8 mouse cellular contexts compared by ENCODE assay signal in the genomic region with DNA sequence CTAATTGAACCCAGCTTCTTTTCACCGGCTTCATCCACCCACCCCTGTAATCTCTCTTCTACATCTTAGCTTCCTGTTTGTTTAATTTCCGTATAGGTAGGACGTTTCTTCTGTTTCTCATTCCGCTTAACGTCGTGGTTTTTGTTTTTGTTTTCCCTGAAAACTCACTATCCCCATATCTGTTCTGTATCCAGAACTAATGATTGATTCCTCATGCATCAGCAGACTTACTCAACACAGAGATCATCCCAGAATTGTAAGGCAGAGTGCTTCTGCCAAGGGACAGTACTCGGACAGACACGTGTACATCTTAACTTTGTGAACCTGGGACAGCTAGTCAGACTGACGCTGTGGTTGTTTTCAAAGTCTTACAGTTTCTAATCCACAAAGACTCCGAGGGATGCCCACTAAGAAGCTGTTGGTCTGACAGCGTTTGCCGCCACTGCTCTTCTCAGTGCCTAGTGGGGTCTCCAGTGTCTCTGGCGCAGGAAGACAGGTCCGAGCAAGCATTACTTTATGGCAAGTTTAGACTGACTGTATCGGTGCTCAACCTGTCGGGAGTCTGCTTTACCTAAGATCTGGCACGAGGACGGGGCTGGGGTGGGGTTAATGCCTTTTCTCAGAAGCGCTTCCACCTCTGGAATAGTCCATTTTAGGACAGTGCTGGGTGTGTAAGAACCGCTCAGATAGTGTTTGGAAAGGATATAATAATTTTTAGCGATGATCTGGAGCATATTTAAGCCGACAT. TPM values are rescaled to one million over a fixed set of nuclear protein-coding genes. Genes with fewer than 3 reads are reported as not detected.
DNase-seq lines count a peak whose midpoint lies in the region; ATAC-seq and TF ChIP-seq lines count a peak whose summit lies in the region.

No protein-coding gene starts in this region.

- TF ChIP-seq POLR2A in ES-Bruce4 (IDR thresholded peaks at IDR 0.05; ENCODE audit: insufficient read depth, low read length): no peak

- 0 out of 2 replicates have a peak overlapping the region, but pooled peaks have one; percentile 8 for H3K9ac ChIP-seq in ES-Bruce4 (ENCODE audit: low read depth, poor library complexity, severe bottlenecking)
- H3K9ac ChIP-seq in intestine, embryonic 16.5 days (ENCODE audit: low read depth, low read length): peak overlapping the region; percentile 57
- peak overlapping the region; percentile 31; the same call in 1 of the 2 replicates for H3K9ac ChIP-seq in midbrain, embryonic 14.5 days (replicated peaks; ENCODE audit: low read length)

- peak overlapping the region; percentile 81 for H3K4me2 ChIP-seq in intestine, embryonic 16.5 days (ENCODE audit: low read depth, low read length)
- peak overlapping the region; percentile 81 for H3K4me2 ChIP-seq in midbrain, embryonic 14.5 days (ENCODE audit: low read length)

- no peaks in the 10 kb centered on the region for H3K4me1 ChIP-seq in ES-Bruce4 (ENCODE audit: control insufficient read depth, insufficient read depth, low read length)
- H3K4me1 ChIP-seq in erythroblast, embryonic 14.5 days (ENCODE audit: control insufficient read depth): peaks cover 58% of the 10 kb centered on the region
- H3K4me1 ChIP-seq in intestine, embryonic 16.5 days (ENCODE audit: control insufficient read depth, insufficient read depth, low read length): peaks cover 11% of the 10 kb centered on the region
- H3K4me1 ChIP-seq in midbrain, embryonic 14.5 days (ENCODE audit: control insufficient read depth, insufficient read depth, low read length): peaks cover 13% of the 10 kb centered on the region

- 5% methylated on average over 22 of the region's 22 CpGs for WGBS in intestine, embryonic 16.5 days
- 10% methylated on average over 22 of the region's 22 CpGs for WGBS in midbrain, embryonic 14.5 days

- H3K27me3 ChIP-seq in ES-Bruce4 (ENCODE audit: control insufficient read depth, insufficient read depth, low read length, poor library complexity, severe bottlenecking): no peaks in the 10 kb centered on the region; the same call in 1 of the 2 replicates
- peaks cover 23% of the 10 kb centered on the region for H3K27me3 ChIP-seq in erythroblast, embryonic 14.5 days (ENCODE audit: control insufficient read depth)
- H3K27me3 ChIP-seq in intestine, embryonic 16.5 days (replicated peaks; ENCODE audit: control insufficient read depth, insufficient read depth, low read length): no peaks in the 10 kb centered on the region
- H3K27me3 ChIP-seq in midbrain, embryonic 14.5 days (ENCODE audit: control insufficient read depth, insufficient read depth, low read length): peaks cover 22% of the 10 kb centered on the region; the same call in 1 of the 2 replicates

- peak; percentile 11 to 26 for DNase-seq in B cell, adult 2 months
- DNase-seq in midbrain, embryonic 14.5 days: peak; percentile 29
- no peak for DNase-seq in ovary, postnatal 10 days (ENCODE audit: low spot score)
- DNase-seq in adrenal gland, postnatal 25 days: no peak
- DNase-seq in cerebellum, adult 18-20 months: no peak

- peak; percentile 38; the same call in 1 of the 2 replicates for ATAC-seq in intestine, embryonic 16.5 days
- no peak for ATAC-seq in midbrain, embryonic 14.5 days (ENCODE audit: low FRiP score, low TSS enrichment)

- no peak overlapping the region for H3K27ac ChIP-seq in ES-Bruce4 (ENCODE audit: insufficient read depth, low read length)
- no peak overlapping the region for H3K27ac ChIP-seq in intestine, embryonic 16.5 days (ENCODE audit: low read length)
- H3K27ac ChIP-seq in midbrain, embryonic 14.5 days (replicated peaks; ENCODE audit: low read depth, low read length): no peak overlapping the region

- 0 out of 2 replicates have a peak overlapping the region, but pooled peaks have one; percentile 6 for H3K4me3 ChIP-seq in ES-Bruce4 (ENCODE audit: low read depth, low read length)
- H3K4me3 ChIP-seq in erythroblast, embryonic 14.5 days (replicated peaks): peak overlapping the region; percentile 66
- H3K4me3 ChIP-seq in intestine, embryonic 16.5 days (ENCODE audit: low read length): peak overlapping the region; percentile 50
- H3K4me3 ChIP-seq in midbrain, embryonic 14.5 days (replicated peaks; ENCODE audit: low read depth, low read length): peak overlapping the region; percentile 38

- H3K36me3 ChIP-seq in ES-Bruce4 (ENCODE audit: control insufficient read depth, insufficient read depth, low read length, poor library complexity, severe bottlenecking): no peaks in the 10 kb centered on the region
- H3K36me3 ChIP-seq in erythroblast, embryonic 14.5 days (ENCODE audit: control insufficient read depth): peaks cover 3% of the 10 kb centered on the region
- H3K36me3 ChIP-seq in intestine, embryonic 16.5 days (ENCODE audit: control insufficient read depth, insufficient read depth, low read length): no peaks in the 10 kb centered on the region
- no peaks in the 10 kb centered on the region for H3K36me3 ChIP-seq in midbrain, embryonic 14.5 days (ENCODE audit: control insufficient read depth, insufficient read depth, low read length)

- no peak for TF ChIP-seq CTCF in ES-Bruce4 (IDR thresholded peaks at IDR 0.05; ENCODE audit: low read depth, low read length)

- no peak for TF ChIP-seq EP300 in ES-Bruce4 (IDR thresholded peaks at IDR 0.05; ENCODE audit: insufficient read depth, low read depth, low read length)

- no peaks in the 10 kb centered on the region for H3K9me3 ChIP-seq in ES-Bruce4 (replicated peaks; ENCODE audit: control insufficient read depth, insufficient read depth, low read length, poor library complexity, severe bottlenecking)
- H3K9me3 ChIP-seq in erythroblast, embryonic 14.5 days (ENCODE audit: control insufficient read depth, low read length): no peaks in the 10 kb centered on the region
- H3K9me3 ChIP-seq in intestine, embryonic 16.5 days (ENCODE audit: control insufficient read depth, low read length): no peaks in the 10 kb centered on the region
- H3K9me3 ChIP-seq in midbrain, embryonic 14.5 days (ENCODE audit: control insufficient read depth, low read length): no peaks in the 10 kb centered on the region

RNA-seq across cellular contexts. Expression of gene Il1rl2, which starts 0.7 kb away (rescaled TPM):
- polyA plus RNA-seq in ES-Bruce4 (2011; ENCODE audit: insufficient read depth, insufficient read length, low read depth, missing spikeins): 0.30 and 0.46 TPM in 2 replicates
- 0.01 TPM in 1 of 2 replicates, not detected in the other for polyA plus RNA-seq in erythroblast, embryonic 14.5 days (2012)
- 4.4 and 5.2 TPM in 2 replicates for polyA plus RNA-seq in intestine, embryonic 16.5 days (2015; fragmentation: Nextera tagmentation; extraction: Ambion mirVana)
- polyA plus RNA-seq in midbrain, embryonic 14.5 days (2014; fragmentation: Nextera tagmentation; extraction: Ambion mirVana): 0.74 TPM in 2 replicates
- total RNA-seq in adrenal gland, postnatal 25 days (2021): 0.95 and 1.4 TPM in 2 replicates

Comparison
In these comparisons a context has a peak if more than half of its experiments do, and no peak if none do; other contexts are left out.
1. DNase-seq: peak in B cell, adult 2 months (2 of 2) and midbrain, embryonic 14.5 days (single experiment); none in ovary, postnatal 10 days (single experiment), adrenal gland, postnatal 25 days (single experiment) and cerebellum, adult 18-20 months (0 of 2).
2. H3K4me3 ChIP-seq: peak in every context shown above with its lines; median percentile 66 in erythroblast, embryonic 14.5 days; 50 in intestine, embryonic 16.5 days; 38 in midbrain, embryonic 14.5 days; 6 in ES-Bruce4.
3. Peak in every context shown above with its lines, with median percentiles within 50 percentile points of each other: H3K9ac ChIP-seq.